Mouse (Mus musculus) ES-E14 (cell line): ENCODE measurements at regions not wholly inside any gene's neighbourhood (a gene's known extent, or its start where the extent isn't known, plus 50 kb on each side); places are given as distances from the start of the nearest gene placed in this dataset.

ENCODE experiments used
- DNase-seq: peaks from one replicate; pipeline ENCODE4 v3.0.0-alpha.2; 2013; ENCODE audit warnings: low read depth, low spot score
- H3K27ac ChIP-seq: 2 replicates; pipeline ENCODE4 v1.5.1; 2012; ENCODE audit warnings: low read depth, mild to moderate bottlenecking, low read length, moderate library complexity, mixed read lengths; ENCODE audit not compliant: poor library complexity, insufficient read depth, severe bottlenecking
- H3K36me3 ChIP-seq: 2 replicates; pipeline ENCODE4 v1.6.1; 2012; ENCODE audit warnings: mild to moderate bottlenecking, low read length, moderate library complexity, mixed read lengths; ENCODE audit not compliant: control insufficient read depth, poor library complexity, insufficient read depth, severe bottlenecking
- H3K4me1 ChIP-seq, 2 experiments: fragments of 150-350 bp in 1 of 2; sonication (generic) in 1 of 2; 2 replicates each; pipeline ENCODE4 v1.6.1; 2012; ENCODE audit warnings: low read length in 2 of 2, mild to moderate bottlenecking in 1 of 2, mixed read lengths in 1 of 2; ENCODE audit not compliant: control insufficient read depth in 2 of 2, insufficient read depth in 2 of 2, poor library complexity in 1 of 2
- H3K4me3 ChIP-seq, 2 experiments: fragments of 150-350 bp in 1 of 2; sonication (generic) in 1 of 2; 2 replicates each; pipeline ENCODE4 v1.5.1; 2012; ENCODE audit warnings: low read length in 2 of 2, low read depth in 1 of 2, mild to moderate bottlenecking in 1 of 2, mixed read lengths in 1 of 2; ENCODE audit not compliant: insufficient read depth in 1 of 2, poor library complexity in 1 of 2, severe bottlenecking in 1 of 2
- H3K9ac ChIP-seq: 2 replicates; pipeline ENCODE4 v1.6.1; 2012; ENCODE audit warnings: low read depth, mild to moderate bottlenecking, low read length, mixed read lengths; ENCODE audit not compliant: poor library complexity, insufficient read depth, severe bottlenecking
- H3K9me3 ChIP-seq: fragments of 150-350 bp; sonication (generic); 2 replicates; pipeline ENCODE4 v1.6.1; 2012; ENCODE audit warnings: low read depth, mild to moderate bottlenecking, low read length; ENCODE audit not compliant: control insufficient read depth, insufficient read depth
- CHD2 ChIP-seq: IDR thresholded peaks from 2 replicates; pipeline ENCODE4 v1.6.1; 2014; ENCODE audit warnings: mild to moderate bottlenecking, low read depth, low read length, inconsistent platforms
- HCFC1 ChIP-seq: IDR thresholded peaks from 2 replicates; pipeline ENCODE4 v1.6.1; 2012; ENCODE audit warnings: low read length, inconsistent platforms, borderline replicate concordance; ENCODE audit not compliant: insufficient read depth
- MAFK ChIP-seq: IDR thresholded peaks from 2 replicates; pipeline ENCODE4 v1.6.1; 2014; ENCODE audit warnings: mild to moderate bottlenecking, low read depth, low read length, inconsistent platforms; ENCODE audit not compliant: insufficient read depth
- ZC3H11A ChIP-seq: IDR thresholded peaks from 2 replicates; pipeline ENCODE4 v1.6.1; 2012; ENCODE audit warnings: low read depth, mild to moderate bottlenecking, inconsistent platforms, low read length, borderline replicate concordance
- ZNF384 ChIP-seq: IDR thresholded peaks from 2 replicates; pipeline ENCODE4 v1.6.1; 2012; ENCODE audit warnings: low read depth, low read length, inconsistent platforms
- in situ Hi-C, 2 experiments: fragments of 600-800 bp; cut with MboI; formaldehyde crosslinking; loops; one replicate each; pipeline ENCODE4 v1.15.1; 2025; ENCODE audit warnings: low sequenced_read_pairs in 2 of 2, inconsistent platforms in 1 of 2; ENCODE audit not compliant: unreplicated experiment in 2 of 2

GRCm38 (mm10) chr11:20445061-20445902 is 97.8 kb upstream of the Sertad2 start:
- Histone ChIP-seq H3K4me3 (no peak overlapping the region), H3K36me3 (no peaks in the 10 kb centered on the region), H3K27ac (no peak overlapping the region), H3K9me3 (no peaks in the 10 kb centered on the region), H3K4me1 (peaks cover 0 to 7% of the 10 kb centered on the region in 2 experiments; a peak in 1 of 4 replicates), H3K9ac (no peak overlapping the region)
- in situ Hi-C loops, result loop anchor here in 1 of 2 experiments (10.0 kb wide), 1 partner anchor 250 kb away; no protein-coding TSS in a partner anchor
- no peak for DNase-seq
- TF ChIP-seq HCFC1, result no peak
- TF ChIP-seq ZC3H11A, result no peak
- TF ChIP-seq CHD2, result no peak
- no peak for TF ChIP-seq ZNF384
- TF ChIP-seq MAFK, result no peak

DNA sequence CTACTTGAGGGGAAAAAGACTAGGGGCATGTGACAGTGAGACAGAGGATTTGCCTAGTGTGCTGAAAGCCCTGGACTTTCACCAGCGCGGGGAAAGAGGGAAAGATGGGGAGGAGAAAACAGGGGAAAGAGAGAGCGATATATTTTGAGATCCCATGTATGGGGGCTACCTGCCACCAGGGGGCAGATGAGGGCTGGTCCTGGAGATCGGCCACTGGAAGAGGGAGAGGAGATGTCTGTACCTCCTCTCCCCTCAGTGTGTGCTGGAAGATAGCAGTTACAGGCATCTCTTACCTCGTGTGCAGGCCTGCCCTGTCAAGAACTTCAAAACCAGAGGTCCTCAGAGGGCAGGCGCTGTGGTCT is 97.2 kb upstream of the Sertad2 start:
- Histone ChIP-seq H3K27ac (no peak overlapping the region), H3K9ac (no peak overlapping the region), H3K4me1 (peaks cover 0 to 9% of the 10 kb centered on the region in 2 experiments; a peak in 1 of 4 replicates), H3K4me3 (no peak overlapping the region), H3K36me3 (no peaks in the 10 kb centered on the region), H3K9me3 (no peaks in the 10 kb centered on the region)
- TF ChIP-seq ZC3H11A (peak; percentile 85), MAFK (no peak), HCFC1 (no peak), ZNF384 (no peak), CHD2 (no peak)
- DNase-seq, result peak; percentile 64
- in situ Hi-C loops, result loop anchor here in 1 of 2 experiments (10.0 kb wide), 1 partner anchor 249 kb away; no protein-coding TSS in a partner anchor

DNA sequence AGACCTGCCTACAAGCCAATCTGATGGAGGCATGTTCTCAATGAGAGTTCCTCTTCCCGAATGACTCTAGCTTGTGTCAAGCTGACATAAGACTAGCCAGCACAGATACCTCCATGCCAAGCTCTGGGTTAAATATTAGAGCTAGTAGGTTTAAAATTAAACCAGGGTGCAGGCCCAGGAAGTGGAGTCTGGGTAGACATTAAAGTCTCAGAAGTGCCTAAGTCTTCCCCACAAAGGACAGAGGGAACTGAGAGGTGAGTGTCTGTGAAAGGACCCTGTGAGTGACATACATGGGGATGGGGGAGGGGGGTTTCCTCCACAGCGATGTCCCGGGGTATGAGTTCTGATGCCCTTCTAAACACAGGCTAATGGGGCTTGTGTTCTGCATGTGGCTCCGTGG is 90.2 kb upstream of the Sertad2 start:
- in situ Hi-C loops, result loop anchor here in 1 of 2 experiments (25.0 kb wide), 1 partner anchor 184 kb away; no protein-coding TSS in a partner anchor

GRCm38 (mm10) chr11:20453786-20454185 is 89.3 kb upstream of the Sertad2 start:
- DNase-seq, result no peak
- TF ChIP-seq MAFK (no peak), ZNF384 (no peak)
- no peak overlapping the region for H3K27ac ChIP-seq
- in situ Hi-C loops, result loop anchor here in 1 of 2 experiments (25.0 kb wide), 1 partner anchor 184 kb away; no protein-coding TSS in a partner anchor
- H3K36me3 ChIP-seq, result no peaks in the 10 kb centered on the region
- H3K9ac ChIP-seq, result no peak overlapping the region
- H3K4me1 ChIP-seq, result peaks cover 6 to 11% of the 10 kb centered on the region in 2 experiments; a peak in 1 of 4 replicates
- no peak overlapping the region for H3K4me3 ChIP-seq
- no peaks in the 10 kb centered on the region for H3K9me3 ChIP-seq

More for the DNA sequence above, 90.2 kb upstream of the Sertad2 start:
- H3K27ac ChIP-seq, result no peak overlapping the region
- no peak for TF ChIP-seq CHD2
- no peak for TF ChIP-seq ZNF384
- no peak for TF ChIP-seq HCFC1
- TF ChIP-seq MAFK, result no peak
- no peak overlapping the region for H3K4me3 ChIP-seq
- no peaks in the 10 kb centered on the region for H3K9me3 ChIP-seq
- H3K4me1 ChIP-seq, result peaks cover 6 to 10% of the 10 kb centered on the region in 2 experiments; a peak in 1 of 4 replicates
- H3K36me3 ChIP-seq, result no peaks in the 10 kb centered on the region
- DNase-seq, result no peak
- H3K9ac ChIP-seq, result no peak overlapping the region
